Mouse (Mus musculus) left cerebral cortex, postnatal 10 days (tissue): Measurements from ENCODE around the gene Lamc1. TPM values are rescaled to one million over a fixed set of nuclear protein-coding genes. Genes with fewer than 3 reads are reported as not detected.

ENCODE experiments used
- DNase-seq, 2 experiments: peaks; one replicate each; pipeline ENCODE4 v3.0.0; 2021 to 2022; ENCODE audit warnings: low spot score in 2 of 2, mixed read lengths in 1 of 2; ENCODE audit errors: extremely low spot score in 1 of 2
- intact Hi-C: fragments of 180-260 bp; cut with DNase I; formaldehyde crosslinking; loops from one replicate; pipeline ENCODE4 v1.15.1; 2025
- total RNA-seq, 2 experiments: library from RNA; stranded (reverse); gene quantifications; 2 replicates each; pipeline ENCODE4 v1.2.3; 2021

Gene Lamc1
- total RNA-seq, 2 experiments from 2014 or later = 42.6 to 44.3 TPM

DNA sequence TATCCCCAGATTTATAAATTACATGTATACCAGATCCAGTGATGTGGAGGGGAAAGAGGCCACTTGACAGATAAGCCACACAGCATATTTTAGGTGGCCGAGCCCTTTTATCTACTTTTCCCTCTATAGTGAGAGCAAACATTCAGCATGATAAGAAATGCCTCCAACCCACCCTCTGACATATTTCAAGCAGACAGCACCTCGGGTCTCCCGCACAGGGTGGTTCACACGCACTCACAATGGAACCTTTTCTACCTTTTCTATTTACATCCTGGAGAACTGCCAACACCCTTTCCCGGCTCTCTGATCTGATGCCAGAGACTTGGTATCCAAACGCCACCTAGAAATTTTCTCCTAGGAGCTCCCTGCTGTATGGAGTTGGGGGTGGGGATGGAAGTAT is 58.0 kb downstream of the Lamc1 start:
- DNase-seq = no peak

DNA sequence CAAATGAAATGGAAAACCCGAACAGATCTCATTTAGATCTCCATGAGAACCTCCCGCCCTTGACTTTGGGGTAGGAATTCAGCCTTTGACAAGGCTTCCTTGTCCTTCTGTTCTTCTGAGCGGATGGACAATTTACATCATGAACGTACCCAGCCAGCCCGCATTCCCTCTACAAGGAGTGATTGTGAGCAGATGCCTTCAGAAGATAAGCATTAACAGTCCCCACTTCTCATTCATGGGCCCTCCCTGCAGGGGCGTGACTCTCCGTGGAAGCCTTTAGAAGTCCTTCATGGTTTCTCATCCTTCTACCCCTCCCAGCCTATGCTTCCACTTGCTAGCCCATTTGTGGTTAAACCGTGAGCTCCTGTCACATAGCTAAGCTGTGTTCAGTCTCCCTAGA is 58.9 kb downstream of the Lamc1 start:
- intact Hi-C loops = no loop called here
- peak in 1 of 2 experiments; percentile 32 for DNase-seq

More for the DNA sequence above, 58.0 kb downstream of the Lamc1 start:
- intact Hi-C loops = no loop called here

DNA sequence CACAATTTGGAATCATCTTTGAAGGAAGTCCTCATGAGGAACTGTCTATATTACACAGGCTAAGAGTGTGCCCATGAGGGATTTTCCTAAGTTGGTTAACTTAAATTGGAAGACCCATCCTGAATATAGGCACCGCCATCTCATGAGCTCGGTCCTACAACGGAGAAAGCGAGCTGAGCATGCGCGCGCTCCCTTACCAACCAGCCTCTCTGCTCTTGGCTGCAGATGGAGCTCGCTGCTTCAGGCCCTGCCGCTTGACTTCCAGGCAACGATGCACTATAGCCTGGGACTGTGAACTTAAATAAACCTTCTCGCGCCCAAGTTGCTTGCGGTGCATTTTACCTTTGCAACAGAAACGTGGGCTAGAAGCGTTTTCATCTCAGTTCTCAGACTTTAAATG is 61.8 kb downstream of the Lamc1 start:
- no peak for DNase-seq
- intact Hi-C loops = no loop called here

DNA sequence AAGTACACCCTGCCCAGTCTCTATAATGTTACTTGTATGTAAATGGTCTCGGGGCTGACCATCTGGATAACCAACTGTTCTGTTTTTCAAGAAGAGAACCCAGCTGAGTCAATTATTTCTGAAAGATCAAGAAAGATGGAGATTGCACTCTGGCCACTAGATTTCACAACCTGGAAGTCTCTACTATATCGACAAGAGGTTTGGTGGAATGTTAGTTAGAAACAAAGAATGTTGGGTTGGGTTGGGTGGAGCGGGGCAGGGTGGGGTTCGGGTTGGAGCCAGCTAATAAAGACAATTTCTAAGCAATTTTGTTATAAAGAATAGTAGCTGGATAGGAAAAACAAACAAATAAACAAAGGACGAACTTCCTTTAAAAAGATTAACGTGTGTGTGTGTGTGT is 62.9 kb downstream of the Lamc1 start:
- intact Hi-C loops = no loop called here
- DNase-seq = no peak

DNA sequence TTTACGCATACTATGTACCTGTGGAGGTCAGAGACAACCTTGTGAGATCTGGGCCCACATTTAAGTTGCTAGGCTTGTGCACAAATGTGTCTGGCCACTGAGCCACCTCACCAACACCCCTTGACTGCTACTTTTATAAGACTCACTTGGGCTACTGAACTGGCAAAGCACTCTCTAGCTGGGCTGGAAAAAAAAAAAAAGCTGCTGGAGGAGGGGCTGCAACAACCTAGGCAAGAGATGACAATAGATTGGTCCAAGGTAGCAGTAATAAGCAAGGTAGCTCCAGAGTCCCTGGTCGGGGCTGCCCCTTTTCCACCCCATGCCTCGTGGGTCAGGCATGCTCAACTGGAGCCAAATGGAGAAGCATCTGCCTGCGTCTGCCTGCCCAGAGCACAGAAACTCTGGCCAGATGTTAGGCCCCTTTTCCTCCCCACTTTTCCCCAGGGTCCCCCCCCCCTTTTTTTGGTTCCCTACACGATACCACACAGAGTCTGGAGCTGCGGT is 63.7 kb downstream of the Lamc1 start:
- DNase-seq = no peak
- intact Hi-C loops = no loop called here

DNA sequence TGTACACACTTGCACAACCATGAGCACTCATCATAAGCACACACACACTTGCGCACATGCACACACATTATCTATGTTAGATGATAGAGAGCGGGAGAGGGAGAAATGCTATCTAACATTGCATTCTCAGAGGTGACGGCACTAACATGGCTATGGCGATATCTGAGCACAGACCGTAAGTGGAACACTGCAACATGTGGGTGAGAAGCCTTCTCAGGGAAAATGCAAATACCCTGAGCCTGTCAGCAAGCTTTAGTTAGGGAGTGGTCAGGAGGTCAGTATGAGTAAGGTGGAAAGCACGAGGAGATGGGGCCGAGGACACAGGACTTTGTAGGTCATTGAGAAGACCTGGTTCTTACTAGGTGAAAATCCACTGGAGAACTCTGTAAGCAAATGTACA is 64.3 kb downstream of the Lamc1 start:
- intact Hi-C loops = no loop called here
- DNase-seq = no peak

DNA sequence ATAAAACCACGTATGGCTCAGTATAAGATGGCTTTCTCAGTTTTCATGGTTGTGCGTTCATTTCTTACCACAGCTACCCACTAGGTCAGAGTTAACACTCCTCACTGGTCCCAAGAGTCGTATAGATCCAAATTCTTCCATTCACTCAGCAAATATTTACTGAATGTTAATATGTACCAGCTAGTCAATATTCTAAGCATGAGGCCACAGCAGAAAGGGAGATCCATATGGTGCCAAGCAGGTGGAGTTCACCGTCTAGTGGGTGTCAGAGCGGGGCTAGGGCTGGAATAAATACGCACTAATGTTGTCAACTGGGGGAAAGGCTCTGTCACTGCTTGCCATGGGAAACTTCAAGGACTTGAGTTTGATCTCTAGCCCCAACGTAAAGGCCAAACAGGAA is 64.9 kb downstream of the Lamc1 start:
- intact Hi-C loops = no loop called here
- DNase-seq = no peak

DNA sequence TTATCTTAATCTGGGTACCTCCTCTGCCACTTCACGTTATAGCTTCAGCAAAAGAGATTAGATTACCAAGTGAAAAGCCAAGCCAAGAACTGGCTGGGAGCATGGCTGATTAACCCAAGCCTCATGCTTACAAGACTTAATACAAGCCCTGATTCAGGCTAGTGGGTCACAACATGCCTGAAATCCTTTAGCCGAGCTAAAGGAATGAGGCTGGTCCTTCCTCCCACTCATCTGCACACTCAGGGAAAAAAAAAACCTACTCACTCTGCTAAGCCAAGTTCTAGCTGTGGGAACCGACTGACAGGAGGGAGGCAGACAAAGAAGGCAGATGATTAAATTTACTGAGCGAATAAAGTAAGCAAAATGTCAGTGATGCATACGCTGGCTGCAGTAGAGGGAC is 65.7 kb downstream of the Lamc1 start:
- no peak for DNase-seq
- intact Hi-C loops = no loop called here

DNA sequence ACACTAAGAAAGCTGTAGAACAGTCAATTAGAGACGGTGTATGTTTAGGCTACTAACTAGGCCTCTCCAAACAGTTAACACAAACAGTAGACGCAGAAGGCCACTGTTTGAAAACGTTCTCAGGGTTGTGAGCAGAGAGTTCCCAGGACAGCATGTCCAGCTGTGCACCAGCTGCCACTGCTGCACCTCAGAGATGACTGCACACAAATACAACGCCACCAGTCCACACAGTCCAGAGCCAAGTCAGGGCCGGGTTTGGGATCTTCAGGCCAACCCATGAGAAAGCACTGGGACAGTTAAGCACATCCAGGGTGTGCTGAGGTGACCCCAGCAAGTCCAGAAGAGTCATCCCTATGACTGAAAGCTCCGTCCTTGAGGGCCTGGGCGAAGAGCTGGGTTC is 67.0 kb downstream of the Lamc1 start:
- no peak for DNase-seq
- intact Hi-C loops = no loop called here

DNA sequence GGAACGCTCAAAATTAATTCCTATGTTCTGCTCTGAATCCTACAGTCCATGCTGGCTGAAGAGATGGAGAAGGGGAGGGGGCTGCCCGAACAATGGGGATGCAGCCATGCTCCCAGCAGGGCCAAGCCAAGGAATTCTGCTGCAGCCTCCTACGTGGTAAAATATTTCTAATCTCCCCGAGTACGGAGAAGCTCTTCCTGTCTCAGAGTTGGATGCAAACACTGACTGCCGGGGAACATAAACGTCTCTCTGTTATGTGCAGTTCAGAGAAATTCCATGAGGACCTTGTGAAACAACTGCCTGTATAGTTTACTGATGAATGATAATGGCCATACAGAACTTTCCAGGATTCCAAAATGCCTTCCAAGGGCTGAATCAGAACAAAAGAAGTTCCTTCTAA is 67.5 kb downstream of the Lamc1 start:
- intact Hi-C loops = no loop called here
- no peak for DNase-seq

DNA sequence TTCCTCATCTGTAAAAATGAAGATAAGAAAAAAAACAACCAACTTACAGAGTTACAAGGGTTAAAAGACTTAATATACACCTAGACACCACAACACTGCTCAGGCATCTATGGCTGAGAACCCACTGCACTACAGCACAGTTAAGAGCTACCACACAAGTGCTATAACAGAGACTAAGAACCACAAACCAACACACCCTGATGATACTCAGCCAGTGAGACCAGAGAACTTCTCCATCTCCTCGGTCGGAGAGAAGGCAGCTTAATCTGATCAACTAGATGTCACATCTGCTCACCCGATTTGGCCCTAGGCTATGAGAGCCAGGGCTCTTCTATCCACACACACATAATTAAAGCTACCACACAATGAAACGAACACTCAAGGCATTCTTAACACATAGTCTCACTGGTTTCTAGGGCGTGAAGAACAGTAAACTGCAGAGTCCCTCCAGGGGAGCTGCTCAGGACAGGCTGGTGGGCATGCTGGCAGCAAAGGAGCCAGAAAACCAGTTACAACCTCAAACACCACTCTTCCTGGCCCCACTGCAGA is 72.8 kb downstream of the Lamc1 start:
- DNase-seq = no peak
- intact Hi-C loops = loop anchor here (5.0 kb wide), 1 partner anchor 72 kb away; the partner anchor contains the start of gene Lamc1

DNA sequence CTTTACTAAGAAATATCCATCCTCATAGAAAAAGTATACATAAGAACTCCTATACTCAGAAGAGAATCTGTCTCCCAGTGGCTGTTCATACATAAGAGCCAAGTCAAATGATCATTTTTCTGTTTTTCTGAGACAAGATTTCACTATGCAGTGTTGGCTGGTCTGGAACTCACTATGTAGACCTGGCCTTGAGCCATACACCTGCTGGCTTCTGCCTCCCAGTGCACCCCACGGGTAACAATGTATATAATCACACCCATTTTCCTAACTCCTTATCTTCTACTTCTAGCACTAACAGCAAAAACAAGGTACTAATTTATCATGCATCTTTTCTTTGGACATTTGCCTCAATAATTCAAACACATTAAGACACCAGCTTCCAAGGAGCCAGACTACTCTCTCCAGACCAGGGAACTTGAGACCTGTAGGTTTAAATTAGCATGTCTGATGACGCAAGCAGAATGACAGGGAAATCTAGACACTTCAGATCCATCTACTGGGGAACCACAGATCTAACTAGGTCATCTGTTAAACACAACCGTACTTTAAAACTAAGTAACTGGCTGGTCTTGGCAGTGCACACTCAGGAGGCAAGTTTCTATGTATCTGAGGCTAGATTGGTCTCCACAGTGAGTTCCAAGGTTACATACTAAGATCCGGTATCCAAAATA is 79.9 kb downstream of the Lamc1 start:
- DNase-seq = no peak
- intact Hi-C loops = no loop called here

DNA sequence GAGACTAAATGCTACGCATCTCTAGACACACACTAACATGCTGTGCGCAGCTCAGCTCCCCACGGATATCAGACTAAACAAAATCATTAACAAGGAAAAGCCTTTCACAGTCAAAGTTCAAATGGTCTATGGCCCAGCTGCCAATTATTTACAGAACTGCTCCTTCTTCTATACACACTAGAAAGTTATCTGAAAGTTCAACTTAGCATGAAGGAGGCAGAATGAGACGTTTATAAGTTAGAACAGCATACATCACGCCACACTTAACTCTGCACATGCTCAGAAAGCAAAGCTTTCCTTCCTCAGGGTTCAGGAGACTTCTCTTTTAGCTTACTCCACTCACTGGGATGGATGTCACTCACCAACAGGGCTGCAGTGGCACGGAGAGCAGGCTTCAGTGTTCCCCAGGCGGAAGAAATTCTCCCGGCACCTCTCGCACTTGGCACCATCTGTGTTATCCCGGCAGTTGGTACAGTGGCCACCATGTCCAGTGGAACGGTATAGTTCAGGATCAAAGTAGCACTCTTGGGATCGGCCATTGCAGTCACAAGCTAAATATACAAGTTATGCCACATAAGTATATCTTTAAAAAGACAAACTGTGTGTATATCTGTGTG is 80.9 kb downstream of the Lamc1 start:
- no peak for DNase-seq
- intact Hi-C loops = no loop called here

DNA sequence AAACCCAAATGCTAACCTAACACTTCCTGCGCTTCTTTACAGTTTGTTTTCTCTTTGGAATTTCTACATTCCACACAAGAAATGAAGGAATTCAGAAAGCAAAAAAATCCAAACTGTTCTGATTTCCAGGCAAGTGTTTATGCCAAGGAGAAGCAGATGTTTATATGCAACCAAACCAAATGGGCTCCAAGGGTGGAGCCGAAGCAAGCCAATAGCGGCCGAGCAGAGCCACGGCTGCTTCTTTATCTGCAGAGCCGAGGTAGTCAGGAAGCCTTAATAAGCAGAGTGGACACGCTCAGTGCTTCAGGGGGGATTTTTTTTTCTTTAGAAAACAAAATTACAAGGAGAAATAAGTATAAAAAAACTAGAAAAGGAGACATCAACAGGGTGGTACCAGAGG is 91.2 kb downstream of the Lamc1 start:
- no peak for DNase-seq
- intact Hi-C loops = no loop called here

DNA sequence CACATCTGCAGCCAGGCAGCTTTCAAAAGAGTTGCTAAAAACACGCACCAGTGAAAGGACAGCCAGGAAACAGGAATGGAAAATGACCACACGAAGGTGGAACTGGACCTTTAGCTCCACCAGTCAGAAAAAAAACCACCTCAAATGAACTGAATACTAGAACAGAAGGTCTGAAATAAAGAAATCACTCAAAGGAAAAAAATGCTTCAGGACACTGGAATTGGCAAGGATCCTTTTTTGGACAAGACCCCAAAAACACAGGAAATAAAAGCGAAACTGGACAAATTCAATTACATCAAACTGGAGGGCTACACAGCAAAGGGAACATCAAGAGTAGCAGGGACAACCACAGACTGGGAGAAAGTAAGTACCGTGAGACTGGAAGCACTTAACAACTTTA is 97.0 kb downstream of the Lamc1 start:
- no peak for DNase-seq
- intact Hi-C loops = no loop called here

DNA sequence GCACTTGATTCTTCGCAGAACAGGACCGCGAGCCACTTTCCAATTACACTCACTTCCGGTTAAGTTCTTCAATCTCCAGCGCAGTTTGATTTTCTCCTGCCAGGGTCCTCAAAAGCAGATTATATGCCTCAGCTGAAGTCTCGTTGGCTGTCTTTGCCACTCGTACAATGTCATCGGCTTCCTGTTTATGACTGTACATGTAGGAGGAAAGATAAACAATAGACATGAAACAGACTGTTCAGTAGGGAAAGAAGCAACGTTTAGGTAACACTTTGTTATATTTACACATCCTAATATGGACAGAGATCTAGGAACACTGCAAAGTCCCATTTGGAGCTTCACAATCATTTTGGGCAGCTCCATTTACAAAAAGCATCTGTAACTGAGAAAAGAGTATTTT is 100.9 kb downstream of the Lamc1 start:
- intact Hi-C loops = no loop called here
- DNase-seq = no peak

DNA sequence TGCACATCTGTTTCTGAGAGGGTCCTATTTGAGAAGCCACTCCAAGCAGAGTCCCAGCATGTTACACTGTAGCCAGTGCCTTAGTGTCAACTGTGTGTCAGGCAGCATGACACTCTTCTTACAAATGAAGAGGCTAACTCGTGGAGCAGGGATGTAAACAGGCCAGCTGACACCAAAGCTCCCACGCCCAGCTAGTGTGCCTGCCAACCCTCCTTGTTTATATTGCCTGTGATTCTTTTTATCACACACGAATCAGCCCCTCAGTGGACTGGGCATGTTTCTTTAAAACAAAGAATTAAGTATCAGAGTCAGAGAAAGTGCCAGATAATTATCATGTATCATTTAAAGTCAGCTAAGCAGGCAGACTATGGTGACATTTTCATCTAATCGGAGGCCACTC is 104.7 kb downstream of the Lamc1 start:
- DNase-seq = no peak
- intact Hi-C loops = loop anchor here (10.0 kb wide), 1 partner anchor 123 kb away; no protein-coding TSS in a partner anchor

DNA sequence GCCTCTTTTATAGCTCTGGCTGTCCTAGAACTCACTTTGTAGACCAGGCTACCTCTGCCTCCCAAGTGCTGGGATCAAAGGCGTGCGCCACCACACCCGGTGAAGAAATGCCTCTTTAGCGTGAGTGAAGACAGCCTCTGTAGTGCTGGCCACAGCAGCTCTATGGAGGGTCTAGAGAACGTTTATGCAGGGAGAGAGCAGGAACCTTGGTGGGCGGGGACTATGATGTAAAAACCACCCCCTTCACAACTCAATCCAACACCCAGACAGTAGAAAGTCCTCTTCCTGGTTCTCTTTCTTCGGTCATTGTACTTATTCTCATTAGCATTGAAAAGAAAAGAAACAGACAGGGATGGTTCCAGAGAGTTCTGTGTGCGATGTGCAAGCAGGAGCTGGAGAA is 105.5 kb downstream of the Lamc1 start:
- intact Hi-C loops = loop anchor here (10.0 kb wide), 1 partner anchor 122 kb away; no protein-coding TSS in a partner anchor
- no peak for DNase-seq

DNA sequence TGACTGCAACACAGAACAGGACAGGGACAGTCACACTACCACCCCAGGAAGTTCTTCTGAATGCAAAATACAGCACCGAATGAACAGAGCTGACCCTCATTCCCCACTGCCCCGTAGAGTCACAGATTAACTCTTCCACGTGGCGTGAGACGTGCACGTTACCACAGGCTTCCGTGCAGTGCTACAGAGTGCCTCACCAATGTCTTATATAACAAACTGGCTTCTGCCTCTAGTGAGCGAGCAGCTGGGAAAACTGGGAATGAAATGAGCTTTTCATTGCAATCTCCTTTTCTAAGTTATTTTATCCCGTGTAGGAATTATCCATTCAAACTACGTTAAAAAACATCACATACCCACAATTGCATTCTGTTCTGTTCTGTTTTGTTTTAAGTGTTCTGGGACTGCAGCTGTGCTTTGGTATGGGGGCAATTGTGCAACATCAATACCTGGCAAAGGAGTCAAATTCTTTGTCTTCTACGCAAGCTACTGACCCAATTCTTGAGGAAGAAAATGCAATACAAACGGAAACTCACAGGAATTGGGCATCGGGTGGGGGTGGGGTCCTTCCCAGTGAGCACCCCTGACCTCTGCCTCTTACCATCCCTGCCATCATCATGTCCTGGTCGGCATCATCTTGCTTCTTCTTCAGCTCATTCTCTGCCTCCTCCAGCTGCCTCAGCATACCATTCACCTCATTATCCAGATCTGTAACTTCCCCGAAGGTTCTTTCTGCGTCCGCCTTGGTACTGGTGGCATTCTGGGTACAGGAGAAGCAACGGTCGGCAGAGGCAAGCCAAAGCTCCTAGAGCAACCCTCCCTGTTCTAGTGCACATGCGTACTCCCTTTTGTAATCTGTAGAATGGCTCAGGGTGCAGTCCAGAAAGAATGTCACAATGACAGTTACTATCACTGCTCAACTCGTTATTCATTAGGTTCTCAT is 106.5 kb downstream of the Lamc1 start:
- DNase-seq = peak in 1 of 2 experiments; percentile 20
- intact Hi-C loops = loop anchor here (10.0 kb wide), 1 partner anchor 121 kb away; no protein-coding TSS in a partner anchor
